Mouse (Mus musculus): Measurements from ENCODE around the gene Pik3ca. TPM values are rescaled to one million over a fixed set of nuclear protein-coding genes. Genes with fewer than 3 reads are reported as not detected.
A peak's percentile ranks its signal among the peaks of the same experiment; 100 is the strongest.

The Pik3ca gene
- polyA plus RNA-seq, 1 experiment from 2014 or later, result 3.4 TPM

GRCm38 (mm10) chr3:32490076-32490927 is 92.8 kb downstream of the Pik3ca start:
- ATAC-seq, result no peak
- 71% methylated on average over 15 of the region's 15 CpGs for WGBS (ENCODE audit: insufficient replicate concordance)

GRCm38 (mm10) chr3:32490928-32491315 is 93.5 kb downstream of the Pik3ca start:
- H3K36me3 ChIP-seq (replicated peaks; ENCODE audit: insufficient read depth, low read length), result no peaks in the 10 kb centered on the region
- H3K27me3 ChIP-seq (ENCODE audit: insufficient read depth, low read length), result no peaks in the 10 kb centered on the region
- H3K4me3 ChIP-seq (ENCODE audit: low read depth, low read length), result no peak overlapping the region
- H3K4me2 ChIP-seq (ENCODE audit: low read depth, low read length), result no peak overlapping the region
- no peak for TF ChIP-seq EP300 (IDR thresholded peaks at IDR 0.05; ENCODE audit: low read depth)
- TF ChIP-seq CTCF (IDR thresholded peaks at IDR 0.05; ENCODE audit: low read depth), result no peak
- H3K4me1 ChIP-seq (ENCODE audit: insufficient read depth), result no peaks in the 10 kb centered on the region; the same call in 1 of the 2 replicates
- no peak overlapping the region for H3K27ac ChIP-seq (ENCODE audit: low read depth)
- no peak overlapping the region for H3K9ac ChIP-seq (replicated peaks)
- ATAC-seq (no peak), DNase-seq (no peak)
- no peaks in the 10 kb centered on the region for H3K9me3 ChIP-seq (ENCODE audit: low read length)

More at GRCm38 (mm10) chr3:32490076-32490927, 92.8 kb downstream of the Pik3ca start:
- DNase-seq, result no peak
- no peak for TF ChIP-seq EP300 (IDR thresholded peaks at IDR 0.05; ENCODE audit: low read depth)
- no peak for TF ChIP-seq CTCF (IDR thresholded peaks at IDR 0.05; ENCODE audit: low read depth)
- Histone ChIP-seq H3K4me1 (ENCODE audit: insufficient read depth) (no peaks in the 10 kb centered on the region; the same call in 1 of the 2 replicates), H3K27ac (ENCODE audit: low read depth) (no peak overlapping the region), H3K4me3 (ENCODE audit: low read depth, low read length) (no peak overlapping the region), H3K36me3 (replicated peaks; ENCODE audit: insufficient read depth, low read length) (no peaks in the 10 kb centered on the region), H3K27me3 (ENCODE audit: insufficient read depth, low read length) (no peaks in the 10 kb centered on the region), H3K9ac (replicated peaks) (no peak overlapping the region), H3K9me3 (ENCODE audit: low read length) (no peaks in the 10 kb centered on the region), H3K4me2 (ENCODE audit: low read depth, low read length) (no peak overlapping the region)

GRCm38 (mm10) chr3:32492097-32493090 is 94.9 kb downstream of the Pik3ca start, which contains the start of gene Kcnmb3:
TSS of gene Kcnmb3 (minus strand) at chr3:32492231.
- ATAC-seq, result no peak
- WGBS (ENCODE audit: insufficient replicate concordance), result 63% methylated on average over 11 of the region's 11 CpGs
- Histone ChIP-seq H3K4me2 (ENCODE audit: low read depth, low read length) (no peak within 1 kb of the TSS), H3K27ac (ENCODE audit: low read depth) (no peak within 1 kb of the TSS), H3K9me3 (ENCODE audit: low read length) (no peaks in the 10 kb centered on the region), H3K9ac (replicated peaks) (no peak within 1 kb of the TSS), H3K36me3 (replicated peaks; ENCODE audit: insufficient read depth, low read length) (no peaks in the 10 kb centered on the region), H3K27me3 (ENCODE audit: insufficient read depth, low read length) (no peaks in the 10 kb centered on the region), H3K4me1 (ENCODE audit: insufficient read depth) (no peaks in the 10 kb centered on the region; the same call in 1 of the 2 replicates), H3K4me3 (ENCODE audit: low read depth, low read length) (no peak within 1 kb of the TSS)
- no peak for DNase-seq
- TF ChIP-seq CTCF (IDR thresholded peaks at IDR 0.05; ENCODE audit: low read depth), result no peak
- TF ChIP-seq EP300 (IDR thresholded peaks at IDR 0.05; ENCODE audit: low read depth), result no peak

GRCm38 (mm10) chr3:32494387-32495087 is 97.1 kb downstream of the Pik3ca start:
- H3K4me2 ChIP-seq (ENCODE audit: low read depth, low read length), result no peak overlapping the region
- H3K36me3 ChIP-seq (replicated peaks; ENCODE audit: insufficient read depth, low read length), result no peaks in the 10 kb centered on the region
- no peaks in the 10 kb centered on the region for H3K27me3 ChIP-seq (ENCODE audit: insufficient read depth, low read length)
- DNase-seq, result no peak
- no peak overlapping the region for H3K27ac ChIP-seq (ENCODE audit: low read depth)
- no peaks in the 10 kb centered on the region for H3K9me3 ChIP-seq (ENCODE audit: low read length)
- 81% methylated on average over 8 of the region's 8 CpGs for WGBS (ENCODE audit: insufficient replicate concordance)
- H3K4me1 ChIP-seq (ENCODE audit: insufficient read depth), result no peaks in the 10 kb centered on the region; the same call in 1 of the 2 replicates
- H3K4me3 ChIP-seq (ENCODE audit: low read depth, low read length), result no peak overlapping the region
- ATAC-seq, result no peak
- TF ChIP-seq CTCF (IDR thresholded peaks at IDR 0.05; ENCODE audit: low read depth), result peak; percentile 54
- no peak for TF ChIP-seq EP300 (IDR thresholded peaks at IDR 0.05; ENCODE audit: low read depth)
- H3K9ac ChIP-seq (replicated peaks), result no peak overlapping the region

- ATAC-seq (no peak), DNase-seq (no peak)
- no peak for TF ChIP-seq EP300 (IDR thresholded peaks at IDR 0.05; ENCODE audit: low read depth)
- TF ChIP-seq CTCF (IDR thresholded peaks at IDR 0.05; ENCODE audit: low read depth), result no peak
- Histone ChIP-seq H3K4me1 (ENCODE audit: insufficient read depth) (no peaks in the 10 kb centered on the region; the same call in 1 of the 2 replicates), H3K9me3 (ENCODE audit: low read length) (no peaks in the 10 kb centered on the region), H3K9ac (replicated peaks) (no peak overlapping the region), H3K36me3 (replicated peaks; ENCODE audit: insufficient read depth, low read length) (no peaks in the 10 kb centered on the region), H3K27ac (ENCODE audit: low read depth) (no peak overlapping the region), H3K27me3 (ENCODE audit: insufficient read depth, low read length) (no peaks in the 10 kb centered on the region), H3K4me3 (ENCODE audit: low read depth, low read length) (no peak overlapping the region), H3K4me2 (ENCODE audit: low read depth, low read length) (no peak overlapping the region)
- 66% methylated on average over 8 of the region's 8 CpGs for WGBS (ENCODE audit: insufficient replicate concordance)
Measured at GRCm38 (mm10) chr3:32495088-32495770, 97.8 kb downstream of the Pik3ca start.
